Mouse (Mus musculus): ENCODE measurements at regions not wholly inside any gene's neighbourhood (a gene's known extent, or its start where the extent isn't known, plus 50 kb on each side); places are given as distances from the start of the nearest gene placed in this dataset.

GRCm38 (mm10) chr1:35535470-35535869, 532.7 kb upstream of the Hs6st1 start:
- H3K79me2 ChIP-seq (ENCODE audit: control insufficient read depth, insufficient read depth, low read length), result no peaks in the 10 kb centered on the region
- H3K36me3 ChIP-seq (ENCODE audit: control insufficient read depth, insufficient read depth, low read length), result no peaks in the 10 kb centered on the region
- H3K4me3 ChIP-seq (ENCODE audit: insufficient read depth, low read depth, low read length), result no peak overlapping the region
- no peak overlapping the region for H3K9ac ChIP-seq (ENCODE audit: low read depth, low read length)
- H3K27ac ChIP-seq (replicated peaks; ENCODE audit: insufficient read depth, low read depth, low read length), result no peak overlapping the region
- no peak for DNase-seq (ENCODE audit: extremely low read depth, low read depth, low spot score)
- no peaks in the 10 kb centered on the region for H3K4me1 ChIP-seq (ENCODE audit: control insufficient read depth, insufficient read depth, low read length)
- no peak for TF ChIP-seq CTCF (IDR thresholded peaks at IDR 0.05; ENCODE audit: low read depth, low read length)
- TF ChIP-seq POLR2A (IDR thresholded peaks at IDR 0.05; ENCODE audit: extremely low read depth, insufficient read depth, low read length), result no peak
- H3K27me3 ChIP-seq (ENCODE audit: control insufficient read depth, insufficient read depth, low read length), result no peaks in the 10 kb centered on the region

- no peaks in the 10 kb centered on the region for H3K79me2 ChIP-seq (ENCODE audit: control insufficient read depth, insufficient read depth, low read length)
- WGBS, result 88% methylated on average over 5 of the region's 5 CpGs
- DNase-seq (ENCODE audit: extremely low read depth, low read depth, low spot score), result no peak
- no peak for TF ChIP-seq CTCF (IDR thresholded peaks at IDR 0.05; ENCODE audit: low read depth, low read length)
- H3K4me1 ChIP-seq (ENCODE audit: control insufficient read depth, insufficient read depth, low read length), result no peaks in the 10 kb centered on the region
- no peak overlapping the region for H3K4me3 ChIP-seq (ENCODE audit: insufficient read depth, low read depth, low read length)
- H3K27me3 ChIP-seq (ENCODE audit: control insufficient read depth, insufficient read depth, low read length), result no peaks in the 10 kb centered on the region
- no peaks in the 10 kb centered on the region for H3K36me3 ChIP-seq (ENCODE audit: control insufficient read depth, insufficient read depth, low read length)
- no peak overlapping the region for H3K9ac ChIP-seq (ENCODE audit: low read depth, low read length)
- no peak overlapping the region for H3K27ac ChIP-seq (replicated peaks; ENCODE audit: insufficient read depth, low read depth, low read length)
Observed at GRCm38 (mm10) chr1:35536276-35536675, 531.9 kb upstream of the Hs6st1 start.

- Histone ChIP-seq H3K27me3 (ENCODE audit: control insufficient read depth, insufficient read depth, low read length) (no peaks in the 10 kb centered on the region), H3K79me2 (ENCODE audit: control insufficient read depth, insufficient read depth, low read length) (no peaks in the 10 kb centered on the region), H3K9ac (ENCODE audit: low read depth, low read length) (no peak overlapping the region), H3K27ac (replicated peaks; ENCODE audit: insufficient read depth, low read depth, low read length) (no peak overlapping the region), H3K4me1 (ENCODE audit: control insufficient read depth, insufficient read depth, low read length) (no peaks in the 10 kb centered on the region), H3K4me3 (ENCODE audit: insufficient read depth, low read depth, low read length) (no peak overlapping the region), H3K36me3 (ENCODE audit: control insufficient read depth, insufficient read depth, low read length) (no peaks in the 10 kb centered on the region)
- DNase-seq (ENCODE audit: extremely low read depth, low read depth, low spot score), result no peak
- TF ChIP-seq POLR2A (IDR thresholded peaks at IDR 0.05; ENCODE audit: extremely low read depth, insufficient read depth, low read length) (no peak), CTCF (IDR thresholded peaks at IDR 0.05; ENCODE audit: low read depth, low read length) (no peak)
- 64% methylated on average over 3 of the region's 3 CpGs for WGBS
Observed at GRCm38 (mm10) chr1:35548845-35549244, 519.4 kb upstream of the Hs6st1 start.

- Histone ChIP-seq H3K27me3 (ENCODE audit: control insufficient read depth, insufficient read depth, low read length) (no peaks in the 10 kb centered on the region), H3K27ac (replicated peaks; ENCODE audit: insufficient read depth, low read depth, low read length) (no peak overlapping the region), H3K79me2 (ENCODE audit: control insufficient read depth, insufficient read depth, low read length) (no peaks in the 10 kb centered on the region), H3K4me1 (ENCODE audit: control insufficient read depth, insufficient read depth, low read length) (no peaks in the 10 kb centered on the region), H3K9ac (ENCODE audit: low read depth, low read length) (no peak overlapping the region), H3K4me3 (ENCODE audit: insufficient read depth, low read depth, low read length) (no peak overlapping the region), H3K36me3 (ENCODE audit: control insufficient read depth, insufficient read depth, low read length) (no peaks in the 10 kb centered on the region)
- 70% methylated on average over 1 of the region's 1 CpGs for WGBS
- DNase-seq (ENCODE audit: extremely low read depth, low read depth, low spot score), result no peak
- no peak for TF ChIP-seq POLR2A (IDR thresholded peaks at IDR 0.05; ENCODE audit: extremely low read depth, insufficient read depth, low read length)
- no peak for TF ChIP-seq CTCF (IDR thresholded peaks at IDR 0.05; ENCODE audit: low read depth, low read length)
Observed at GRCm38 (mm10) chr1:35551503-35551902, 516.7 kb upstream of the Hs6st1 start.

GRCm38 (mm10) chr1:35562786-35563185, 505.4 kb upstream of the Hs6st1 start:
- no peak for DNase-seq (ENCODE audit: extremely low read depth, low read depth, low spot score)
- Histone ChIP-seq H3K27me3 (ENCODE audit: control insufficient read depth, insufficient read depth, low read length) (no peaks in the 10 kb centered on the region), H3K4me3 (ENCODE audit: insufficient read depth, low read depth, low read length) (no peak overlapping the region), H3K27ac (replicated peaks; ENCODE audit: insufficient read depth, low read depth, low read length) (no peak overlapping the region), H3K4me1 (ENCODE audit: control insufficient read depth, insufficient read depth, low read length) (no peaks in the 10 kb centered on the region), H3K9ac (ENCODE audit: low read depth, low read length) (no peak overlapping the region), H3K36me3 (ENCODE audit: control insufficient read depth, insufficient read depth, low read length) (no peaks in the 10 kb centered on the region), H3K79me2 (ENCODE audit: control insufficient read depth, insufficient read depth, low read length) (no peaks in the 10 kb centered on the region)
- no peak for TF ChIP-seq POLR2A (IDR thresholded peaks at IDR 0.05; ENCODE audit: extremely low read depth, insufficient read depth, low read length)
- TF ChIP-seq CTCF (IDR thresholded peaks at IDR 0.05; ENCODE audit: low read depth, low read length), result no peak
- WGBS, result 94% methylated on average over 4 of the region's 4 CpGs

- TF ChIP-seq POLR2A (IDR thresholded peaks at IDR 0.05; ENCODE audit: extremely low read depth, insufficient read depth, low read length) (no peak), CTCF (IDR thresholded peaks at IDR 0.05; ENCODE audit: low read depth, low read length) (no peak)
- no peak for DNase-seq (ENCODE audit: extremely low read depth, low read depth, low spot score)
- Histone ChIP-seq H3K27ac (replicated peaks; ENCODE audit: insufficient read depth, low read depth, low read length) (no peak overlapping the region), H3K4me1 (ENCODE audit: control insufficient read depth, insufficient read depth, low read length) (no peaks in the 10 kb centered on the region), H3K79me2 (ENCODE audit: control insufficient read depth, insufficient read depth, low read length) (no peaks in the 10 kb centered on the region), H3K27me3 (ENCODE audit: control insufficient read depth, insufficient read depth, low read length) (no peaks in the 10 kb centered on the region), H3K36me3 (ENCODE audit: control insufficient read depth, insufficient read depth, low read length) (no peaks in the 10 kb centered on the region), H3K9ac (ENCODE audit: low read depth, low read length) (no peak overlapping the region), H3K4me3 (ENCODE audit: insufficient read depth, low read depth, low read length) (no peak overlapping the region)
- 90% methylated on average over 1 of the region's 1 CpGs for WGBS
Observed at GRCm38 (mm10) chr1:35575203-35575602, 493.0 kb upstream of the Hs6st1 start.
